Mouse (Mus musculus) T-helper 17 cell (primary cell): ENCODE data around the gene Myo1c.
"Not testable (repeated sequence)": the region's sequence is repeated elsewhere in the genome, so short reads cannot be mapped to it uniquely, and the experiment has no call there.

Source experiments
- in situ Hi-C, 2 experiments: fragments of 300-600 bp; cut with MboI, MseI; formaldehyde crosslinking; loops; 1 replicate in 1 of 2; 2 replicates in 1 of 2; pipeline ENCODE4 v1.15.1; 2025; ENCODE audit warnings: high pct_unique_total_duplicates in 2 of 2

Gene Myo1c

DNA sequence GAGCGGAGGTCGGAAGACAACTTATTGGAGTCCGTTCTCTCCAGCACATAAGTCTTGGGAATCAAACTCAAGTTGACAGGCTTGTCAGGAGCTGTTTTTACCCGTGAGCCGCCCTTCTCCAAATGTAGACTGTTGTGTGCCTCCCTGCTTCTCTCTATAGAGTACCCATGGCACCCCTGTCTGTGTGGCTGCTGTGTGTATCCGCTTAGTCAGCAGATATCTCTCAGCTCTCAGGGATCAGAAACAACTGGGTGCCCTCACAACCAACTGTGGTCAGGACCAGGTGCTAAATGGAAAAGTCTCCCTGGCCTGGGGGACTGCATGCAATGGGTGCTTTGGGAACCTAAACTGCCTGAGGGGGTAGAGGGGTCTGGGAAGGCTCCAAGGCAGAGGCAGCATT, 16.0 kb downstream of the Myo1c start:
- in situ Hi-C loops = no loop called here

DNA sequence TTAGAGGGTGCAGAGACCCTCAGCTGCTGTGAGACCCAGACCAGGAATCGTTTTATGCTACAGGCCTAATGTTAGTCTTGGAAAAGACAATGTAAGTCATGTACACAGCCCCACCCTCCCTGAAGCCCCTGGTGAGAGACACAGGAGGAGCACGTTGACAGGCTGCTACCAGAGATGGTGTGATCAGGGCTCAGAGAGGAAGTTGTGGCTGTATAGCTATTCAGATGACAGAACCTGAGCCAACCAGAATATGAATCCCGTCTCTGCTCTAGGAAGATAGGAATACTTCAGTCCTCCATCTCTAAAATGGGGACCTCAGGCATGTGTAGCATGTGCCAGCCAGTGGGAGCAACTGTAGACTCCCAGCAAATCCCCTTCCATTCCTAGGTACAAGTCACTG, 18.3 kb downstream of the Myo1c start:
- in situ Hi-C loops = no loop called here

DNA sequence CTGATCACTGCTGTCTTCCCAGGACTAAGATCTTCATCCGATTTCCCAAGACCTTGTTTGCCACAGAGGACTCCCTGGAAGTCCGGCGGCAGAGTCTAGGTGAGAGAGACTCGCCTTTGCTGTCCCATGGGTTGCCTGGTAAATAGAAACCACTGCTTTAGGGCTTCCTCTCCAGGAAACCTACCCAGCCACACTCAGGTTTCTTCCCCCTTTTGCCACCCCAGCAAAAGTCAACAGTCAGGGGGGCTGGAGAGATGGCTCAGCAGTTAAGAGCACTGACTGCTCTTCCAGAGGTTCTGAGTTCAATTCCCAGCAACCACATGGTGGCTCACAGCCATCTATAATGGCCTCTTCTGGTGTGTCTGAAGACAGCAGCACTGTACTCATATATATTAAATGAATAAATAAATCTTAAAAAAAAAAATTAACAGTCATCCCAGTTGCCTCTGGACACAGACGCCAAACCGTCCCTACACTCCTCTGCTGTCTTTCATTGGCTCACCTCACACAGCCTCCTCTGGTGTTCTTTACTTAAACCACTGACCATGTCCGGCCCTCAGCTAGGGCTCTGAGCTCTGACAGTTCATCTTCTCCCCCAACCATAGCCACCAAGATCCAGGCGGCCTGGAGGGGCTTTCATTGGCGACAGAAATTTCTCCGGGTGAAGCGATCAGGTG, 19.0 kb downstream of the Myo1c start:
- in situ Hi-C loops = no loop called here

DNA sequence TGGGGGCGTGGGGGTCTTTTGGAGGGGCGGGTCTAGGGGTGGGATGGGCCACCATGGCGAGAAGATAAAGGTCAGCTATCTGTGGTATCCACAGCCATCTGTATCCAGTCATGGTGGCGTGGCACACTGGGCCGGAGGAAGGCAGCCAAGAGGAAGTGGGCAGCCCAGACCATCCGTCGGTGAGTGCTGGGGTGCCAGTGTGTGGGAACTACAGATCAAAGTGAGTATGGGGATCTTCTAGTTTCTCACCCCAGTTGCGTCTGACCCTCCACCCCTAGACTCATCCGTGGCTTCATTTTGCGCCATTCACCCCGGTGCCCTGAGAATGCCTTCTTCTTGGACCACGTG, 19.5 kb downstream of the Myo1c start:
- in situ Hi-C loops = no loop called here

DNA sequence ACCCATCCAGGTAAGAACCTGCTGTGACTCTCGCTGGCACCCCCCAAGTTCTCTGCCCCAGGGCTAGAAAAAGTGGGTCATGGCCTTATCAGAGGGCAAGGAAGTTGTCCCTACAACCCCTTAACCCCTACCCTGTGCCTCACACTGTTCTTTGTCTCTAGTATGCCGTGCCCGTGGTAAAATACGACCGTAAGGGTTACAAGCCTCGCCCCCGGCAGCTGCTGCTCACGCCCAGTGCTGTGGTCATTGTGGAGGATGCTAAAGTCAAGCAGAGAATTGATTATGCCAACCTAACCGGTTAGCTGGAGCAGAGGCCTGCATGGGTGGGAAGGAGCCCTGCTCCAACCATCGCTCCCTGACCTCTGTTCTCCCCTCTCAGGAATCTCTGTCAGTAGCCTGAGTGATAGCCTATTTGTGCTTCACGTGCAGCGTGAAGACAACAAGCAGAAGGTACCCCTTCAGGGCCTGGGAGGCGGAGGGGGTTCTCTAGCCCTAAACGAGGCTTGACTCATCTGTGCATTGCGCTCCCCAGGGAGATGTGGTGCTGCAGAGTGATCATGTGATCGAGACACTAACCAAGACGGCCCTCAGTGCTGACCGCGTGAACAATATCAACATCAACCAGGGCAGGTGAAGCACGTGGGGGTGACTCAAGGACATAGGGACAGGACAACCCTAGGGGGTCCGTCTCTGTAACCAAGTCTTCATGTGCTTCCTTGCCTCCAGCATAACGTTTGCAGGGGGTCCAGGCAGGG, 21.3 kb downstream of the Myo1c start:
- in situ Hi-C loops = no loop called here

DNA sequence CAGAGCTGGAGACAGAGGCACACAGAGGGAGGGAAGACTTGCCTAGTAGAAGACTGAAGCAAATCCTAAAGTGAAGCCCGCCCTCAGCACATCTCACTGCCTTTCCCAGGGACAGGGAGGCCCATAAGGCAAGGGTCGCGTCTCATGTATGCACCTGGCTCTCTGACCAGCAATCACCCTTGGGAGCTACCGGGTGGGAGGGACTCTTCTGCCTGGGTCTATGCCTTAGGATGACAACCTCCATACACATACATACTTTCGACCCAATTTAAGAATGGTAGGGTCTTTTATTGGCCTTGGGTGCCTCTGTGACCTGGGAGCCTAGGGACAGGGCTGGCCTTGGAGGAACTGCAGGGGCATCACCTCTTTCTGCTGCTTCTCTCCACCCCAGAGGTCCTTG, 23.1 kb downstream of the Myo1c start:
- in situ Hi-C loops = no loop called here

DNA sequence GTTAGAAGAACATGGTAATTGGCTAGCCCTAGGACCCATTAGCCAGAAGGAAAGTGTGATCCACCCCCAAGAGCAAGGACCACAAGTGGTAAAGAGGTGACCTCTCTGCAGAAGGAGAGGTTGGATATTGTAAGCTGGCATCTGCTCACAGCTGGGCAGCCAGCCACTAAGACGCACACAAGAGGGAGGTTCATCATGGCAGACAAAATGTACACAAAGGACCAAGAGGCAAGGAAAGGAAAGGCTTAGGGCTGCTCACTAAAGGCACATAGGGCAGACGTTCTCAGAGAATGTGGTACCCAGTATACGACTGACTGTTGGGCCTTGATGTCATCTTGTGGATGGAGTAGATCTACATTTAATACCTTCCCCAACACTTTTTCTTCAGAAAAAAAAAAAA, 24.6 kb downstream of the Myo1c start:
- in situ Hi-C loops = no loop called here

DNA sequence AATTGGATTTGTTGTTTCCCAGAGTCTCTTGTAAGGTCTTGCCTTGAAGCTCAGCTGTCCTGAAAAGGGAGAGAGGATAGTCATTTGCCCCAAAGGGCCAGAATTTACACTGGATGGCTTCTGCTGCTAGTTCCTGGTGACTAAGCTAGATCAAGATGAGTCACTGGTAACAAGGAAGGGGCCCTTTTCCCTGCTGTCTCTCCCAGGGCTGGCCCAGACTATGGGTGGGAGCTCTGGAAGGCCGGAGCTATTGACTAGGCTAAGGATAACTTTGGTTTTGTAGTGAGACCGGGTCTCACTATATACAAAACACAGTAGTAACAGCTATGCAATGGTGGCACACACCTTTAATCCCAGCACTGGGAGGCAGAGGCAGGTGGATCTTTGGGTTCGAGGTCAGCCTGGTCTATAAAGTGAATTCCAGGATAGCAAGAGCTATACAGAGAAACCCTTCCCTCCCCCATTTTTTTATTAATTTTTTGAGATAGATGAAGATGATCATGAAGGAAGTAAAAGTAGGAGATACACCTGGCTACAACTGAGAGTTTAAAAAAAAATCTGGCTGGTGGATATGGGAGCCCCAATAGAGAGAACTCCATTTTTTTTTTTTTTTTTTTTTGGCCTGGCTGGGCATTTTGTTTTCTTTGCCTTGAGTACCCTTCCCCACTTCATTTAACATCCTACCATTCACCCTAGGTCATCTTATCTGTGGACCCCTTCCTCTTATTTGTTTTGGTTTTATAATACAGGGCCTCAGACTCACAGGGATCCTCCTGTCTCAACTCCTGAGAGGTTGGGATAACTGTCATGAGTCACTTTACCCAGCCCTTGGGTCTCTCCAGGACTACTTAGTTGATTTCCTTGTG, 27.8 kb downstream of the Myo1c start:
- in situ Hi-C loops = no loop called here

DNA sequence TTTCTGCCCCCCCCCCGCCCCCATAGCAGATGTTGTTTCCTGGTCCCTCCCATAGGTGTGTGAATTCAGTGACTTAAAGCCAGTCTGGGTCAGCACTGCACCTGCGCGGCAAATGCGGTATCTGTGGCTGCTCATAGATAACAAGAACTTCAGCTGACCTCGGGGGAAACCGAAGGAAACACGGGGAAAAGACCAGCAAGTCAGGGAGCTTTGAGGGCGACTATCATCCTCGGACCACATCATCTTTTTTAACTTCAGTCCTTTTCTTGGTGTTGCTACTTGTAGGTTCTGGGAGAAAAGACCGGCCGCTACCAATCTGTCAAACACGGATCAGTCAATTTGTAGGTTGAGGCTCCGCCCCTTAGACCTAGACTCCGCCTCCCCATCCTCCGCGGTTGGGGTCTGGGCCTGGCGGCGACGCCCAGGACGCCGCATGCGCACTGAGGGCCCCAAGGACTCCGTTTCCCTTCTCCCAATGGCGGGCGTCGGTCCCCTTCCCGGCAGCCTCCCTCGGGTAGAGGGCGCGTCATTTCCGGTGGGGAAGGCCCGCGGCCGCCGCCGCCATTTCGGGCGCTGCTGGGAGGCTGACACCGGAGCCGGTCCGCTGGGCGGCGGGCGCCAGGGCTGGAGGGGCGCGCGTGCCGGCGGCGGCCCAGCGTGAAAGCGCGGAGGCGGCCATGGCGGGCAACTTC, 28.6 kb downstream of the Myo1c start, which contains the start of gene Crk:
TSS of gene Crk (plus strand) at position 513 of the 692 bp plus-strand sequence.
- in situ Hi-C loops = no loop called here

DNA sequence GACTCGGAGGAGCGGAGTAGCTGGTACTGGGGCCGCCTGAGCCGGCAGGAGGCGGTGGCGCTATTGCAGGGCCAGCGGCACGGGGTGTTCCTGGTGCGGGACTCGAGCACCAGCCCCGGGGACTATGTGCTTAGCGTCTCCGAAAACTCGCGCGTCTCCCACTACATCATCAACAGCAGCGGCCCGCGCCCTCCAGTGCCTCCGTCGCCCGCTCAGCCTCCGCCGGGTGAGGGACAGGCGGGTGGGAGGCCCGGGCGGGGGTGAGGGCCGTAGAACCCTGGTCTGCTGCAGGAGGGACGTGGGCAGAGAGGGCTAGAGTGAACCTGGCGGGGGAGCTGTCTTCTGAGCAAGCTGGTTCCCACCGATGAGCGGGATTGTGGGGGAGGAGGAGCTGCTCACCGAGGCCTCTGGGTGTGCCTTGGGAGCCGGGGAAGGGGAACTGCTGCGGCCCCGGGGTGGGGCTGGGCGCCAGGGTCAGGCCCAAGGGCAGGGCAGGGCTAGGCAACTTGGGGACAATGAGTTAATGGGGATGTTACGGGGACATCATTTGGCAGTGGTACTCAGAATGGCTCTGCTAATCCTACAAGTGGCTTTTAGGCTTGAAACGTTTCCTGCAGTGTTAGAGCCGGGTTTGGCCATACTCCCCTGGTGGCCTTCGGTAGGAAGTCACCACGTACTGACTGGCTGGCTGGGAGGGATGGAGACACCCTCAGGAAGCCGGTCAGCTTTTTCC, 29.3 kb downstream of the Myo1c start:
- in situ Hi-C loops = no loop called here

DNA sequence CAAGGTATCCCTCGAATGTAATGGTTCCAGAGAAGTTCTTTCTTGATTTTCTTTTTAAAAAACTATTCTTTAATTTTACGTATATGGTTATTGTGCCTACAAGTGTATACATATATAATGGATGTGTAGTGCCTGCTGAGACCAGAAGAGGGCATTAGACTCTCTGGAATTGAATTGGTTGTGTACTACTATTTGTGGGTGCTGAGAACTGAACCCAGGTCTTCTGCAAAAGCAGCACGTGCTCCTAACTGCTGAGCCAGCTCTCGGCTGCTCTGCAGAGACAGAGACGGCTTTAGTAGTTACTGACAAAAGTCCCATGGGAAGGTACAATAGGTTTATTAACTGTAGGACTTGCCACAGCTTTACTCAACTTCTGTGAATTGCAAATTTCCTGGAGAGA, 34.2 kb downstream of the Myo1c start:
- in situ Hi-C loops = no loop called here

DNA sequence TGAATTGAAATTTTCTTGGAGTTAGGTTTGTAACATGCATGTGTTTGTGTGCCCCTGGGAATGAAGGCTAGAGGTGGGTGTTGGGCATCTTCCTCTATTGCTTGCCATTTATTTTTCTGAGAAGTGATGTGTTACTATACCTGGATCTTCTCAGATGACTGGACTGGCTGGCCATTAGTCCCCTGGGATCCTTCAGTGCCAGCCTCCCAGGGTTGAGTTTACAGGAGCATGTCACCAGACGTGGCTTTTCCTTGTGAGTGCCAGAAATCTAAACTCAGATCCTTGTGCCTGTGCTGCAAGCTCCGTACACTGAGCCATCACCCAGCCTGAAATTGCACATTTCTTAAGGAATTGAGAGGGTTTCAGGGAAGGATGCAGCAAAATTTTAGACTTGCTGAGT, 34.7 kb downstream of the Myo1c start:
- in situ Hi-C loops = no loop called here

DNA sequence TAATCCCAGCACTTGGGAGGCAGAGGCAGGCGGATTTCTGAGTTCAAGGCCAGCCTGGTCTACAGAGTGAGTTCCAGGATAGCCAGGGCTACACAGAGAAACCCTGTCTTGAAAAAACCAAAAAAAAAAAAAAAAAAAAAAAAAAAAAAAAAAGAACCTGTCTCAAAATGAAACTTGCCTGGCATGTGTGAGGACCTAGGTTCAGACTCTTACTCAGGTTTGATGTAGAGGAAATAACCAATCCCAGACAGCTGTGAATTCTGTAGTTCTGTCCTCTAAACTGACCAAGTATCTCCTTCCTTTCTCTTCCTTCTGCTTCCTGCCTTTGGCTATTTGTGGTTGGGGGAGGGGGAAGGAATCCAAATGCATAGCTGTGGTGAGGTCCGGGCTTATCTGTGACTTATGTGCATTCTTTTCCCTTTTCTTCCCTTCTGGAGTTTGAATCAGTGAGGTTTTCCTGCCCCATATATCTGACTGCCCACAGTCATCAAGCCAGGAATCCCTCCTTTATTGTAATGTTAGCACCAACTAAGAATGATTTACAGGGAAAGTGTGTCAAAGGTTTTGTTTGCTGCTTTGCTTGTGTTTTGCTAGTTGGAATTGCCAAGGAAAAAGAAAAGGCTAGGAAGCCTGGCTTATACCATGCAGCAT, 37.2 kb downstream of the Myo1c start:
- in situ Hi-C loops = no loop called here

DNA sequence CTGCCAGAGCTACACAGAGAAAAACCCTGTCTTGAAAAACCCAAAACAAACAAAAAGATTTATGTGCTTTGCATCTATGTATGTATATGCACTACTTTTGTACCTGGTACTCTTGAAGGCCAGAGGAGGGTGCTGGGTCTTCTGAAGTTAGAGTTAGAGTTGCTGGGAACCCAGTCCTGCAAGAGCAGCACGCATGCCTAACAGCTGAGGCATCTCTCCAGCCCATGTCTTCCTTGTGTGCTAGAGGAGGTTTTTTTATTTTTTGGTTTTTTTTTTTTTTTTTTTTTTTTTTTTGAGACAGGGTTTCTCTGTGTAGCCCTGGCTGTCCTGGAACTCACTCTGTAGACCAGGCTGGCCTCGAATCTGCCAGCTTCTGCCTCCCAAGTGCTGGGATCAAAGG, 37.8 kb downstream of the Myo1c start:
- in situ Hi-C loops = no loop called here

DNA sequence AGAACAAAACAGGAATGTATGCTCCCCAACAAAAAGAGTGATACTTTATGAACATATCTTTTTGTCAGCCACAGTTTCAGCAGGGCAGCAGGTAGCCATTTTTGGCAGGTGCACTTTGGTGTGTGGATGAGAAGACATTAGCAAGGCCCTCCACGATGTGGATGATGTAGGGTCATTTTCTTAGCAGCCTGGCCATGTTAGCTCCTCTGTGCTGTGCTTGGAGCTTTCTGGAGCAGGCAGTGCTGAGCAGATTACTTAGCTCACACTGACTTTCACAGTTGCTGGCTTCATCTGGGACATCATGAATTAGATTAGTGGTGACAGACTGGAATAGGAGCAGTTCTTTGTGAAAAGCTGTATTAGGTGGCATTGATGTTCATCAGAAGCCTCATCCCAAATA, 39.7 kb downstream of the Myo1c start:
- in situ Hi-C loops = no loop called here

DNA sequence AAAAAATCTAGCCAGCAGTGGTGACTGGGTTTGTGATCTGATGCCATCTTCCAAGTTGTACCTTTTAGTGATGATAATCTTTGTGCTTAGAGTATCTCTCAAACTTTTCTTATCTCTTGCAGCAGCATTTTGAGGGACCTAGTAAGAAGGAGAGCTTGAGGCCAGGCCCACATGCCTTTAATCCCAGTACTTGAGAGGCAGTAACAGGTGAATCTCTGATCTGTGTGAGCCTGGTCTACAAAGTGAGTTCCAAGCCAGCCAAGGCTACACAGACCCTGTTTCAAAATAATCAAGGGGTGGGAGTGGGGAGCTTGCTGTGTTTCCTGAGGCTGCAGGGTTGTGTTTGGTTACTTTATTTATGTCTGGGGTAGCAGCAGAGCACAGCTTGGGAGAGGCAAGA, 40.7 kb downstream of the Myo1c start:
- in situ Hi-C loops = no loop called here

DNA sequence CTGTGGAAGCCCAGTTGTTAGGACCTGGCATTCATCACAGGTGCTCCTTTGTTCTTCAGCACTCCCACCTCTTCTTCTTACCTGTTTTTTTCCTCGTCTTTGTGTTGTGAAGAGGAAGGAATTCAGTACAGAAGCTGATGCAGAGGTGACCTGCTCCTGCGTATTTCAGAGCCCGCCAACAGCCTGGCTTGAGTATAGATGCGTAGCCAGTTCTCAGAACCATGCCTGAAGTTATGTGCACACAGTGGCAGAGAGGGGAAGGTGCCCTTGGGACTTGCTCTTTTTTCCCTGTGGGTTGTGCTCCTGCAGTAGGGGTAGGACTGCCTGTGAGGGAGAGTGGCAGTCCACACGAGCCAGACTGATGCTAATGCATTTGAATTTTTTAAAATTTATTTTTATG, 43.3 kb downstream of the Myo1c start:
- in situ Hi-C loops = no loop called here

DNA sequence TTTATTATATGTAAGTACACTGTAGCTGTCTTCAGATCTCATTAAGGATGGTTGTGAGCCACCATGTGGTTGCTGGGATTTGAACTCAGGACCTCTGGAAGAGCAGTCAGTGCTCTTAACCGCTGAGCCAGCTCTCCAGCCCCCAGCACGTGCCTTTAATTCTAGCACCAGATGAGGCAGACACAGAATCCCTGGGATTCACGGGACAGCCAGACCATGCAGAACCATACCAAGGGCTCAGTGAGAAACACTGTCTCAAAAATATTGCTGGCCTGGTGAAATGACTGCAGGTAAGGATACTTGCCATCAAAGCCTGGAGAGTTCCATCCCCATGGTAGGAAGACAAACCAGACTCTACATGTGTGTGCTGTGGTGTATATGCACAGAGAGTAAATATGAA, 47.2 kb downstream of the Myo1c start:
- in situ Hi-C loops = not testable (repeated sequence)

DNA sequence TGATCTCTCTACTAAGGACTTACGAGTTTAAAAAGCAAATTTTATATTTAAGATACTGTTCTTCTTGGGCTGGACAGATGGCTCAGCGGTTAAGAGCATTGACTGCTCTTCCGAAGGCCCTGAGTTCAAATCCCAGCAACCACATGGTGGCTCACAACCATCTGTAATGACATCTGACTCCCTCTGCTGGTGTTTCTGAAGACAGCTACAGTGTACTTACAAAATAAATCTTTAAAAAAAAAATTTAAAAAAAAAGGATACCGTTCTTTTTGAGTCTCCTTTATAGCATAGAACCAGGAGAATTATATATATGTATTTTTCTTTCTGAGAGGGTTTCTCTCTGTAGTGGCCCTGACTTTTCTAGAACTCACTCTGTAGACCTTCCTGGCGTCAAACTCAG, 50.3 kb downstream of the Myo1c start:
- in situ Hi-C loops = no loop called here

DNA sequence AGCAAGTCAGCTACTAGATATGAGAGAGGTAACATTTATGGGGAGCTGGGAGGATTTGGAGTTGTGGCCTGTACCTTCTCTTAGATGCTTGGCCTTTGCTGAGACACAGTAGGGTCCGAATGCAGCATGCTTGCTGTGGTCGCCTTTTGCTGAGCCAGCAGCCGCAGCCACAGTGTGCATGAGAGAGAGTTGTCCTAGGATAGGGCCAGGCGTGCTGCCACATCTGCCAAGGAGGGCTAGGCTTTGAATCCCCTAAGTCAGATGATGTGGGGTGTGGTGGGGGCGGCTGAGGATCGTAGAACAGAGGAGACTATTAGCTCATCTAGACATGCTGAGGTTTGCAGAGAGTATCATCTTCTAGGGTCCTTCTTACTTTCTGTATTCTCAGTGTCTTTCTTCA, 52.5 kb downstream of the Myo1c start:
- in situ Hi-C loops = no loop called here

DNA sequence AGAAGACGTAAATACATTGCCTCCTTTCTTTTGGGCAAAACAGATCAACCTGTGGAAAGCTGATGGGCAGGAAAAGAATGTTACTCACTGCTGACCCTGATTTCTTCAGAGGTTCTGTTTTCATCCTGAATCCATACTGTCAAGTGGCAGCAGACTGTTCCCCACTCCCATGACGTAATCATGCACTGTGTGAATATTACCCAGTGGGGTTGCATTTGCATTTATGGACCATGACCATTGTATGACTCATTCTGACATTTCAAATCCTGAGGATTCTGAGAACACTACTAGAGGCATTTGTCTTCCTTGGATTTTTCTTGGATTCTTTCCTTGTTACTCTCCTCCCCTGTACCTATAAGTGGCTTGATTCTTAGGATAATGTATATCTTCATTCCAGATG, 53.4 kb downstream of the Myo1c start:
- in situ Hi-C loops = no loop called here
